Mouse (Mus musculus) stomach, embryonic 15.5 days (tissue): Measurements from ENCODE around the gene Serinc5. TPM values are rescaled to one million over a fixed set of nuclear protein-coding genes. Genes with fewer than 3 reads are reported as not detected.

ENCODE experiments used
- ATAC-seq: fragments of 200-750 bp; cut with Nextera tagmentation; 2 replicates; pipeline ENCODE4 v1.8.0; 2017; ENCODE audit warnings: low read depth, moderate number of reproducible peaks, moderate TSS enrichment; ENCODE audit not compliant: insufficient read depth, low FRiP score
- H3K27ac ChIP-seq: fragments of 300-500 bp; sonication (generic); 2 replicates; pipeline ENCODE4 v1.5.1; 2015; ENCODE audit warnings: mild to moderate bottlenecking, inconsistent platforms
- H3K27me3 ChIP-seq: fragments of 300-500 bp; sonication (generic); replicated peaks from 2 replicates; pipeline ENCODE4 v1.6.1; 2015; ENCODE audit warnings: inconsistent platforms
- H3K36me3 ChIP-seq: fragments of 300-500 bp; sonication (generic); 2 replicates; pipeline ENCODE4 v1.6.1; 2015; ENCODE audit warnings: inconsistent platforms
- H3K4me1 ChIP-seq: fragments of 300-500 bp; sonication (generic); 2 replicates; pipeline ENCODE4 v1.6.1; 2015; ENCODE audit warnings: inconsistent platforms
- H3K4me2 ChIP-seq: fragments of 300-500 bp; sonication (generic); 2 replicates; pipeline ENCODE4 v1.6.1; 2015; ENCODE audit warnings: mild to moderate bottlenecking, inconsistent platforms
- H3K4me3 ChIP-seq: fragments of 300-500 bp; sonication (generic); replicated peaks from 2 replicates; pipeline ENCODE4 v1.5.1; 2015; ENCODE audit warnings: inconsistent platforms
- H3K9ac ChIP-seq: fragments of 300-500 bp; sonication (generic); 2 replicates; pipeline ENCODE4 v1.6.1; 2015; ENCODE audit warnings: inconsistent platforms
- H3K9me3 ChIP-seq: fragments of 300-500 bp; sonication (generic); 2 replicates; pipeline ENCODE4 v1.6.1; 2016; ENCODE audit warnings: inconsistent platforms
- WGBS: fragments of 180-500 bp; shearing (Covaris S2); methylation state at CpG from one replicate; pipeline ENCODE4 v1.1.7; 2015; 5-methylcytosine and 5-hydroxymethylcytosine counted together
- polyA plus RNA-seq: library from polyadenylated mRNA; unstranded; fragments of >200 nt; fragmentation: Nextera tagmentation; extraction: Ambion mirVana; gene quantifications from 2 replicates; pipeline ENCODE4 v1.2.1, GENCODE M21; 2015

Gene Serinc5
- polyA plus RNA-seq, 1 experiment from 2014 or later = 21.9 TPM

DNA sequence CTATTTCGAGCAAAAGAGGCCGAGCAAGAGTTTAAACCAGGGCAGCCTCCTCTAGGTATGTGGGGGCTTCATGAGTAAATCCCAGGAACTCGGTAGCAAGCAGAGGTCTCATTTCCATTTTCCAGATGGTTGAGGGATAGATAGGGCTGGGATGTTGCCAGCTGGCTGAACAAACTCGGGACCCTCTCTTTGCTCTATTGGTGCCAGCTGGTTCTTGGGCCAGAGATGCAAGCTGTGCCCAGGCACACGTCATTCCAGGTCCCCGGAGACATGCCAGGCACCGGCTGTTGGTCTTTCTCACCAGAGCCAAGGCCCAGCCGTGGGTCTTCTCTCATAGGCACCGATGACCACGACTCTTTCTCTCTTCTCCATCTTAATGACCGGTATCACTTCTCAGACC lies 122.8 kb downstream of the Serinc5 start:
- Histone ChIP-seq H3K9ac (no peak overlapping the region), H3K4me2 (no peak overlapping the region), H3K4me1 (no peaks in the 10 kb centered on the region), H3K4me3 (no peak overlapping the region), H3K27me3 (no peaks in the 10 kb centered on the region), H3K9me3 (no peaks in the 10 kb centered on the region), H3K27ac (no peak overlapping the region), H3K36me3 (no peaks in the 10 kb centered on the region)
- 80% methylated on average over 11 of the region's 11 CpGs for WGBS
- no peak for ATAC-seq

DNA sequence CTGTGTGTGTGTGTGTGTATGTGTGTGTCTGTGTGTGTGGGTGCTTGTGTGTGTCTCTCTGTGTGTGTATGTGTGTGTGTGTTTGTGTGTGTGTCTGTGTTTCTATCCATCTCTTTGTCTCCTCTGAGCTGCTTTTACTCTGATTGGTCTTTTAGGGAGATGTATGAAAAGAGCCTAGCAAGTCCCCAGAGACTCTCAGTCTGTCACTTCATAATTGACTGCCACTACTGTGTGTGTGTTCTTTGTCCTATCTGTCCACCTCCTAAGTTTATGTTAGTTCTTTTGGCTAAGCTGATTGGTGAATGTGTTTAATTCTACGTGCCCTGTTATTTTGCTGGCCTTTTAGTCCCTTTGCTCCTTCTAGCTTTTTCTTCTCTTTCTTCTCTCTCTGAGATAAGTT lies 124.8 kb downstream of the Serinc5 start:
- no peak overlapping the region for H3K27ac ChIP-seq
- H3K4me3 ChIP-seq = no peak overlapping the region
- H3K36me3 ChIP-seq = no peaks in the 10 kb centered on the region
- H3K4me1 ChIP-seq = 0 out of 2 replicates have a peak, but pooled peaks cover 2% of the 10 kb centered on the region
- no peaks in the 10 kb centered on the region for H3K27me3 ChIP-seq
- H3K9me3 ChIP-seq = no peaks in the 10 kb centered on the region
- no peak overlapping the region for H3K9ac ChIP-seq
- no peak overlapping the region for H3K4me2 ChIP-seq
- no peak for ATAC-seq
- 77% methylated on average over 1 of the region's 1 CpGs for WGBS

DNA sequence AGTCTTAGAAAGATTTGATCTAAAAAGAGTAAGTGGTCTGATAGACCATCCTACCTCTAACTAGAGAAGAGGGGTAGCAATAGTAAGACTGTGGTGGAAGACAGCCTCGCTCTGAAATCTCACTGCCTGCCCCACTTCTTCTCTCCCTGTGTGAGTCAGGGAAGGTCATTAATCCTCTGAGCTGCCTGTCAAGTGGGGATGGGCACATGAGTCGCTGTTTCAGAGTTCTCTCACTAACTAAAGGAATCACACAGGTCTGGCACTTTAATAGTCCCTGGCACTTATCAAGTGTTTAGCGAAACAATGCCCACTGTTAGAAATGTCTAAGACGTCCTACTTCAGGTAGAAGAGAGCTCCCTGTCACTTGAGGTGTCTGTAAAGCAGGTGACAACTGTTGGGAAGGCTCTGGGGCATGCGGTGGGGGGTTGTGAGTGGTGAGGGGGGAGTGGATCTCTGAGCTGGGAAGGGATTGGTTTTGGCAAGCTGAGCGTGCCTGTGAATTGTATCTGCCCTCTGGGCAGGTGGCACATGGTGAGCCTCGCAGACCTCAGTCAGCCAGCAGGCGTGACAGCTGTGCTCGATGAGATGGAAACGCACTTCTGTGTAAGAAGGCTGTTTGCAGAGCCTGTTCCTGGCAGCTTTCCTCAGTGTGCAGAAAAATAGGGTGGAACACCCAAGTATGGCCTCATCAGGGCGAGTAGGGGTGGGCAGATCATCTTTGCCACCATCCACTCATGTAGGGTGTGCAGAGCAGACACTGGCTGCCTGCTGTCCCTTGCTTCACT lies 125.8 kb downstream of the Serinc5 start:
- Histone ChIP-seq H3K9me3 (no peaks in the 10 kb centered on the region), H3K36me3 (no peaks in the 10 kb centered on the region), H3K27ac (no peak overlapping the region), H3K9ac (no peak overlapping the region), H3K4me2 (no peak overlapping the region), H3K4me1 (0 out of 2 replicates have a peak, but pooled peaks cover 2% of the 10 kb centered on the region), H3K27me3 (no peaks in the 10 kb centered on the region), H3K4me3 (no peak overlapping the region)
- 64% methylated on average over 11 of the region's 11 CpGs for WGBS
- ATAC-seq = no peak

DNA sequence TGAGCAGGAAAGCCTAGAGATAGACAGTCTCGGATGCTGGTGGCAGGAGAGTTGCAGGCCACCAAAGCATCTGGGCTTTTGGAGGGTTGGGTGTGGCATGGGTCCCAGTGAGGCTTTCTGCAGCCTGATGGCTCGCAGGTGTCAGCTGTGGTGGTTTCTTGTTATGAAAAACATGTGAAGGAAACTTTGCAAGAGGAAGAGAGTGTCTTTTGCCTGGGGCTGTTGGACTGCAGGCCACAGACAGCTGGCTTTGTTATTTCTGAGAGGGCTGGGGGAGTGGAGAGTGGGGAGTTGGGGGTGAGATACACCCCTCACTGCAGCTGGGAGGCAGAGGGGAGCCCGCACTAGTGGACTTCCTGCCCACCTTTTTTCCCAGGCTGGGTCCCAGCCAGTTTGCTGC lies 127.9 kb downstream of the Serinc5 start:
- WGBS = 73% methylated on average over 3 of the region's 3 CpGs
- Histone ChIP-seq H3K4me2 (no peak overlapping the region), H3K27ac (no peak overlapping the region), H3K27me3 (no peaks in the 10 kb centered on the region), H3K9me3 (no peaks in the 10 kb centered on the region), H3K36me3 (no peaks in the 10 kb centered on the region), H3K4me3 (no peak overlapping the region), H3K4me1 (0 out of 2 replicates have a peak, but pooled peaks cover 2% of the 10 kb centered on the region), H3K9ac (no peak overlapping the region)
- ATAC-seq = no peak

DNA sequence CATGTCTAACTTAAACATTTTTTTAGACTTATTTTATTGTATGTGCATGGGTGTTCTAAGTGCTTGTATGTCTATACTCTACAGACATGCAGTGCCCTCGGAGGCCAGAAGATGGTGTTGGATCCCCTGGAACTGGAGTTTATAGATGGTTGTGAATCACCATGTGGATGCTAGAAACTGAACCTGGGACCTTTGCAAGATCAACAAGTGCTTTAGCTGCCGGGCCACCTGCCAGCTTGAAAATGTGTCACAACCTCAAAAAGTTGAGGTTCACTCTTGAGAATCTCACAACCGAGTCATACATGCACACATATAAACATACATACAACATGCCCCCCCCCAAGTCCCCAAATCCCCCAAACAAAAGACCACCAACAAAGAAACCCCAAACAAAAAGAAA lies 129.0 kb downstream of the Serinc5 start:
- WGBS = 80% methylated on average over 3 of the region's 3 CpGs
- H3K9me3 ChIP-seq = no peaks in the 10 kb centered on the region

DNA sequence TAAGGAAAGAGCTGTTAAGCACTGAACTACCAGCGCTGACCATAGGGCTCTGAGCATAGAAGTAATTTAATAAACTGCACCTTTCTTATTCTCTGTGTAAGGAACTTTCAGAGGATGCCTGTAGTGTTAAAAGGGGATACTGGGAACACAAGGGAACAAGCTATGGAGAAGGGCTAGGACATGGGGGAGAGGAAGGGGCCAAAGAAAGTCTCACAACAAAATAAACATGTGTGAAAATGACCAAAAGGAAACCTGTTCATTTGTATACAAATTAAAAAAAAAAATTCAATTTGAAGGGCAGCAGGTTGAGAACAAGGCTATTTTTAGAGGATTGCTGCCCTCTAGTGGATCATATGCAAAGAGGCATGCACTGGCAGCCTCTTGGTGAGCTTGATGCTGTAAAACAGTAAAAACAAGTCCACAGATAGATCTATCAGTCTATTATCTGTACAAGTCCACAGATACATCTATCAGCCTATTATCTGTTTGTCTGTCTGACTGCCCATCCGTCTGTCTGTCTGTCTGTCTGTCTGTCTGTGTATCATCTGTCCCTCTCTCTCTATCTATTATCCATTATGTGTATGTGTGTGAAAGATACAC lies 129.9 kb downstream of the Serinc5 start:
- Histone ChIP-seq H3K27me3 (no peaks in the 10 kb centered on the region), H3K9me3 (no peaks in the 10 kb centered on the region), H3K36me3 (no peaks in the 10 kb centered on the region), H3K27ac (no peak overlapping the region), H3K4me2 (no peak overlapping the region), H3K4me3 (no peak overlapping the region), H3K9ac (no peak overlapping the region), H3K4me1 (0 out of 2 replicates have a peak, but pooled peaks cover 2% of the 10 kb centered on the region)
- 3% methylated on average over 2 of the region's 2 CpGs for WGBS
- ATAC-seq = no peak

More for the DNA sequence above, 129.0 kb downstream of the Serinc5 start:
- H3K4me3 ChIP-seq = no peak overlapping the region
- H3K4me1 ChIP-seq = 0 out of 2 replicates have a peak, but pooled peaks cover 2% of the 10 kb centered on the region
- H3K27ac ChIP-seq = no peak overlapping the region
- H3K27me3 ChIP-seq = no peaks in the 10 kb centered on the region
- ATAC-seq = no peak
- H3K4me2 ChIP-seq = no peak overlapping the region
- no peaks in the 10 kb centered on the region for H3K36me3 ChIP-seq
- H3K9ac ChIP-seq = no peak overlapping the region

DNA sequence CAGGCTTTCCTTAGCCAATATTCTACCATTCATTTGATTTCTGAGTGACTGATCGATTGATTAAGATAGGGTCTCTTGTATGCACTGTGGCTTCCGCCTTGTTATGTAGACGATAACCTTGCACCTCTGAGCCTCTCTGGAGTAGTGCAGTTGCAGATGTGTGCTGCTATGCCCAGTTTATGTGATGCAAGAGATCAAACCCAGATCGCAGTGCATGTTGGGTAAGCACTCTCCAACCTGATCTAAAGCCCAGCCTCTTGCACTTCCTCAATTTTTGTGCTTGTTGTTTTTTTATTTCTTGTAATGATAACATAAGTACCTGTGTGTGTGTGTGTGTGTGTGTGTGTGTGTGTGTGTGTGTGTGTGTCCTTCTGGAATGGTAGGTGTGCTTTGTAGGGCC lies 132.0 kb downstream of the Serinc5 start:
- no peaks in the 10 kb centered on the region for H3K9me3 ChIP-seq
- H3K36me3 ChIP-seq = no peaks in the 10 kb centered on the region
- H3K27me3 ChIP-seq = no peaks in the 10 kb centered on the region
- no peak overlapping the region for H3K27ac ChIP-seq
- no peak overlapping the region for H3K4me2 ChIP-seq
- WGBS = 85% methylated on average over 4 of the region's 4 CpGs
- no peak overlapping the region for H3K4me3 ChIP-seq
- H3K4me1 ChIP-seq = 0 out of 2 replicates have a peak, but pooled peaks cover 2% of the 10 kb centered on the region
- no peak overlapping the region for H3K9ac ChIP-seq
- 0 out of 2 replicates have a peak, but pooled peaks have one; percentile 43 for ATAC-seq

DNA sequence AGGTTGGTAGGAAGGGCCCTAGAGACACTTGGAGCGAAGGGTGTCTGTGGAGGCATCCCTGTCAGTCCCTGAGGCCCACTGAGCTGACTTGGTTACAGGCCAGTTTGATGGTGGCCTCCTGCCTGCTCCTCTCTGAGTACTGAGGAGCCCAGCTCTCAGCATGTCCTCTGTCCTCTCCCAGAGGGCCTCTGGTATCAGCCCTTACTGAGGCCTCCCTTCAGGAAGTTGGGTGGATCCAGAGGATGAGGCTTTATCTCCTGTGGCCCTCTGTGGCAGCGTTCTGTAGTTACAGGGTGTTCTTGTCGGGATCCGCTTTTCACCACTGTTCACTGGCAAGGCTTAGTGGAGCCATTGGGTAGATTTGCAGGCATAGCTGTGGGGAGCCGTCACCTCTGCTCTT lies 132.4 kb downstream of the Serinc5 start:
- H3K27ac ChIP-seq = no peak overlapping the region
- no peak overlapping the region for H3K4me3 ChIP-seq
- no peaks in the 10 kb centered on the region for H3K27me3 ChIP-seq
- WGBS = 75% methylated on average over 5 of the region's 5 CpGs
- no peak overlapping the region for H3K9ac ChIP-seq
- H3K4me1 ChIP-seq = 0 out of 2 replicates have a peak, but pooled peaks cover 2% of the 10 kb centered on the region
- H3K9me3 ChIP-seq = no peaks in the 10 kb centered on the region
- H3K4me2 ChIP-seq = no peak overlapping the region
- H3K36me3 ChIP-seq = no peaks in the 10 kb centered on the region
- ATAC-seq = peak; percentile 92; the same call in 1 of the 2 replicates

DNA sequence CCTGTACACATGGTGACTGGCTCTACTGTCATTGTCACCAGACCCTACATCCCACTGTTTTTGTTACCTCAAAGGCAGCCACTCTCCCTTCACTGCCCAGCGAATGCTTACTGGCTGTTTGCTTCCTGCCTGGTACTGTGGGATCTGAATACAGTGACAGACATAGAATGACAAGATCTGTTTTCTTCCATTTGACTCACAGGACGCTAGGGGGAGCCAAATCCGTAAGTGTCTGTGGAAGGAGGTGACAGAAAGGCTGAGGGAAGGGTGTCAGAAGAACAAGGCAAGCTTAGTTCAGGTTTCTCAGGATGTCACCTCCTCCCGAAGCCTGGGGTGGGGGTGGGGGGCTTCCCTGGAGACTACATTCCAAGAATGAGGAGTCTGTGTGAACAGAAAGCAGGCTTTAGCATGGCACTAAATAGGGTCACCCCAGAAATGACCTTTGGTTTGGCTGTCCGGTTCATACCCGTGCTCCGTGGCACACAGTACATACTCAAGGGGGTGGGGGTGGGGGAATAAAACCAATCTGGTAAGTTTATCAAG lies 140.2 kb downstream of the Serinc5 start:
- no peaks in the 10 kb centered on the region for H3K36me3 ChIP-seq
- H3K9me3 ChIP-seq = no peaks in the 10 kb centered on the region
- no peaks in the 10 kb centered on the region for H3K4me1 ChIP-seq
- H3K4me2 ChIP-seq = no peak overlapping the region; the same call in 1 of the 2 replicates
- WGBS = 19% methylated on average over 7 of the region's 7 CpGs
- H3K27me3 ChIP-seq = no peaks in the 10 kb centered on the region
- H3K9ac ChIP-seq = no peak overlapping the region
- H3K4me3 ChIP-seq = no peak overlapping the region
- ATAC-seq = peak; percentile 62
- no peak overlapping the region for H3K27ac ChIP-seq

DNA sequence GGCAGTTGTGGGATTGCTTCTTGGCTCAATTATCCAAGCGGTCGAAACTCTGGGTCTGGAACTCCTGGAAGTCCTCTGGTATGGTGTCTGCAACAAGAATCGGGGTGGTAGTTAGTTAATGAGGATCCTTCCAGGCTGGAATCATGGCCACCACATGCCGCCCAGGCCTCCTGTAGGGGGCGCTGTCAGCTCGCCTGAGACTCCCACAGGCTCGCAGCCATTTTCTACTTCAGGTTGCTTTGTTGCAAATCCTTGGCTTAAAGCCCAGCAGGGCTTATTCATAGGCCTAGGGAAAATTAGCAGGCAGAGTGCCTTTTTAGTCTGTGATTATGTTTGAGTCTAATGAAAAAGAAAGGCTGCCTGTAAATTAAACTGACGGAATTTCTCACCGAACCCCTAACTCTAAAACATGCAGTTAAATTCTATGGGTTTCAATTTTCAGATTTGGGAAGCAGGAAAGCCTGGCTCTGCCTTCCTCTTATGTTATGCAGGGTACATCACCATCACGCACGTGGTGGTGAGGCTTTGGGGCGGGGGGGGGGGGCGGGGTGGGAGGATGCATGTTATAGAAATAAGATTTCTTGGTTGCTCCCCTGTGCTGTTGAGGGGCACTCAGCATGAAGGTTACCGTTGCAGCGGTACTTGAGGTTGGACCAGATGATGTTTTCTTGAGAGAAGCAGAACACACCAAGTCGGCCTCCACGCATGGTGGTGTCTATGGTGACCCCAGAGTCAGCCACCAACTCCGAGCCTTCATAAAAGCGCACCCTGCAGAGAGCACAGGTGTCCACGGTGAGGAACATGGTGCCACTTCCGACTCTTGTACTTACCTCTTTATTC lies 141.1 kb downstream of the Serinc5 start:
- no peak overlapping the region for H3K4me2 ChIP-seq
- no peak overlapping the region for H3K9ac ChIP-seq
- peak; percentile 51; the same call in 1 of the 2 replicates for ATAC-seq
- H3K4me1 ChIP-seq = no peaks in the 10 kb centered on the region
- no peak overlapping the region for H3K27ac ChIP-seq
- H3K36me3 ChIP-seq = no peaks in the 10 kb centered on the region
- H3K9me3 ChIP-seq = no peaks in the 10 kb centered on the region
- WGBS = 59% methylated on average over 21 of the region's 21 CpGs
- no peak overlapping the region for H3K4me3 ChIP-seq
- no peaks in the 10 kb centered on the region for H3K27me3 ChIP-seq

DNA sequence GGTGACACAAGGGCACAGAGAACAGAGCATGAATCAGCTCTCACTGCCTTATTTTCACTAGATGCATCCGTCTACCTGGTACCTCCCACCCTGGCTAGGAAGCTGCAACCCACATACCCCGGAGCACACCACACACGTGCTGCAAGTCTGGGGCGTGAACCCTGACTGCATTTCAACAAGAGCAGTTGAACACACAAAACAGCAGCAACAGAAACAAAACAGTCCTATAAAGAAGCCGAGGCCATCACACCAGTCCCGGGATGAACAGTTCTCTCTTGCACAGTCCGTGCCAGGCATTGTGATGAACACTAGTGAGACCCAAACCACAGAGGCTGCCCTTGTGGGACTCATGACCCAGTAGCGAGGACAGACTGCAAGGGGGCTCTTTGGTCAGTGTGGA lies 142.8 kb downstream of the Serinc5 start:
- no peak overlapping the region for H3K4me3 ChIP-seq
- no peaks in the 10 kb centered on the region for H3K27me3 ChIP-seq
- H3K4me1 ChIP-seq = no peaks in the 10 kb centered on the region
- H3K9ac ChIP-seq = no peak overlapping the region
- H3K36me3 ChIP-seq = no peaks in the 10 kb centered on the region
- no peaks in the 10 kb centered on the region for H3K9me3 ChIP-seq
- WGBS = 84% methylated on average over 8 of the region's 8 CpGs
- ATAC-seq = no peak
- no peak overlapping the region for H3K4me2 ChIP-seq
- no peak overlapping the region for H3K27ac ChIP-seq
